13 mouse cellular contexts compared by ENCODE assay signal in genomic region chr17:34439795-34440194, GRCm38 (mm10). TPM values are rescaled to one million over a fixed set of nuclear protein-coding genes. Genes with fewer than 3 reads are reported as not detected.
DNase-seq lines count a peak whose midpoint lies in the region; ATAC-seq and TF ChIP-seq lines count a peak whose summit lies in the region.
"Had no signal": no experiment of that assay in that cellular context is flagged by ENCODE, and none has a peak within 500 bp of the region (broad histone marks: within the 10 kb centered on the region; RNA-seq: fewer than 3 reads in every experiment).

No protein-coding gene starts in this region.

- peak; percentile 57 for TF ChIP-seq CTCF in heart, postnatal 0 days (IDR thresholded peaks at IDR 0.05; ENCODE audit: low read depth)
- TF ChIP-seq CTCF in cortical plate, adult 2 months (IDR thresholded peaks at IDR 0.05; ENCODE audit: extremely low read depth, insufficient read depth, low read length): peak; percentile 37; the same call in 1 of the 2 replicates
- peak; percentile 84 for TF ChIP-seq CTCF in stomach, postnatal 0 days (IDR thresholded peaks at IDR 0.05; ENCODE audit: low read depth)

- no peak overlapping the region for H3K4me3 ChIP-seq in heart, postnatal 0 days (ENCODE audit: low read depth, low read length)
- H3K4me3 ChIP-seq in heart, embryonic 10.5 days: no peak overlapping the region
- H3K4me3 ChIP-seq in midbrain, embryonic 14.5 days (replicated peaks; ENCODE audit: low read depth, low read length): no peak overlapping the region
- no peak overlapping the region for H3K4me3 ChIP-seq in midbrain, embryonic 15.5 days
- H3K4me3 ChIP-seq in cortical plate, adult 2 months (ENCODE audit: insufficient read depth, low read length): no peak overlapping the region
- H3K4me3 ChIP-seq in stomach, postnatal 0 days (ENCODE audit: low read depth, low read length): no peak overlapping the region
- H3K4me3 ChIP-seq: forebrain, embryonic 10.5 days; megakaryocyte, embryonic 14.5 days had no signal

- no peaks in the 10 kb centered on the region for H3K9me3 ChIP-seq in heart, postnatal 0 days (replicated peaks; ENCODE audit: control insufficient read depth, low read length)
- peaks cover 4% of the 10 kb centered on the region; the same call in 1 of the 2 replicates for H3K9me3 ChIP-seq in heart, embryonic 10.5 days
- H3K9me3 ChIP-seq in midbrain, embryonic 14.5 days (ENCODE audit: control insufficient read depth, low read length): no peaks in the 10 kb centered on the region
- H3K9me3 ChIP-seq in midbrain, embryonic 15.5 days: no peaks in the 10 kb centered on the region
- H3K9me3 ChIP-seq in stomach, postnatal 0 days (ENCODE audit: control insufficient read depth, low read length): no peaks in the 10 kb centered on the region

- no peak overlapping the region for H3K4me2 ChIP-seq in heart, postnatal 0 days (ENCODE audit: low read depth, low read length)
- H3K4me2 ChIP-seq in midbrain, embryonic 14.5 days (ENCODE audit: low read length): no peak overlapping the region
- H3K4me2 ChIP-seq in midbrain, embryonic 15.5 days: no peak overlapping the region
- no peak overlapping the region for H3K4me2 ChIP-seq in stomach, postnatal 0 days (replicated peaks; ENCODE audit: low read depth)

- H3K36me3 ChIP-seq in heart, postnatal 0 days (replicated peaks; ENCODE audit: control insufficient read depth, insufficient read depth, low read length): no peaks in the 10 kb centered on the region
- no peaks in the 10 kb centered on the region for H3K36me3 ChIP-seq in heart, embryonic 10.5 days
- no peaks in the 10 kb centered on the region for H3K36me3 ChIP-seq in midbrain, embryonic 14.5 days (ENCODE audit: control insufficient read depth, insufficient read depth, low read length)
- no peaks in the 10 kb centered on the region for H3K36me3 ChIP-seq in midbrain, embryonic 15.5 days (replicated peaks)
- no peaks in the 10 kb centered on the region for H3K36me3 ChIP-seq in stomach, postnatal 0 days (ENCODE audit: control insufficient read depth, insufficient read depth, low read length)
- H3K36me3 ChIP-seq: forebrain, embryonic 10.5 days had no signal

- no peak overlapping the region for H3K9ac ChIP-seq in heart, postnatal 0 days (replicated peaks; ENCODE audit: low read depth, low read length)
- no peak overlapping the region for H3K9ac ChIP-seq in midbrain, embryonic 14.5 days (replicated peaks; ENCODE audit: low read length)
- no peak overlapping the region for H3K9ac ChIP-seq in midbrain, embryonic 15.5 days
- no peak overlapping the region for H3K9ac ChIP-seq in stomach, postnatal 0 days (ENCODE audit: low read length)

- peak; percentile 50 for DNase-seq in heart, postnatal 0 days (ENCODE audit: low spot score)
- DNase-seq in heart, embryonic 10.5 days (ENCODE audit: low spot score): no peak
- DNase-seq in midbrain, embryonic 14.5 days: peak; percentile 77
- DNase-seq in stomach, postnatal 0 days (ENCODE audit: low spot score): no peak
- DNase-seq in thymus, postnatal 36 days: no peak
- no peak for DNase-seq in urinary bladder, postnatal 14 days (ENCODE audit: low spot score)
- DNase-seq: right cerebral cortex, postnatal 4 days had no signal

- TF ChIP-seq POLR2A in cortical plate, adult 2 months (IDR thresholded peaks at IDR 0.05; ENCODE audit: extremely low read depth, insufficient read depth, low read length): no peak

- H3K27ac ChIP-seq in heart, postnatal 0 days (ENCODE audit: low read depth): no peak overlapping the region
- H3K27ac ChIP-seq in heart, embryonic 10.5 days: no peak overlapping the region
- H3K27ac ChIP-seq in midbrain, embryonic 14.5 days (replicated peaks; ENCODE audit: low read depth, low read length): no peak overlapping the region
- H3K27ac ChIP-seq in midbrain, embryonic 15.5 days: no peak overlapping the region
- no peak overlapping the region for H3K27ac ChIP-seq in cortical plate, adult 2 months (ENCODE audit: insufficient read depth, low read length)
- no peak overlapping the region for H3K27ac ChIP-seq in stomach, postnatal 0 days (replicated peaks)
- H3K27ac ChIP-seq: forebrain, embryonic 10.5 days had no signal

- no peak for ATAC-seq in heart, postnatal 0 days (ENCODE audit: insufficient read depth, low read depth)
- ATAC-seq in midbrain, embryonic 14.5 days (ENCODE audit: low FRiP score, low TSS enrichment): no peak
- no peak for ATAC-seq in midbrain, embryonic 15.5 days (replicated peaks)
- ATAC-seq in stomach, postnatal 0 days (ENCODE audit: low FRiP score, low TSS enrichment): 0 out of 2 replicates have a peak, but pooled peaks have one; percentile 34

- no peaks in the 10 kb centered on the region for H3K27me3 ChIP-seq in heart, postnatal 0 days (ENCODE audit: control insufficient read depth, insufficient read depth, low read length)
- H3K27me3 ChIP-seq in heart, embryonic 10.5 days (ENCODE audit: insufficient read depth, poor library complexity, severe bottlenecking): no peaks in the 10 kb centered on the region
- no peaks in the 10 kb centered on the region for H3K27me3 ChIP-seq in midbrain, embryonic 14.5 days (ENCODE audit: control insufficient read depth, insufficient read depth, low read length)
- H3K27me3 ChIP-seq in midbrain, embryonic 15.5 days (replicated peaks): no peaks in the 10 kb centered on the region
- no peaks in the 10 kb centered on the region for H3K27me3 ChIP-seq in stomach, postnatal 0 days (ENCODE audit: control insufficient read depth, insufficient read depth, low read length)

- 44% methylated on average over 3 of the region's 3 CpGs for WGBS in heart, postnatal 0 days
- WGBS in heart, embryonic 10.5 days: 50% methylated on average over 3 of the region's 3 CpGs
- 47% methylated on average over 3 of the region's 3 CpGs for WGBS in midbrain, embryonic 14.5 days
- WGBS in midbrain, embryonic 15.5 days: 50% methylated on average over 3 of the region's 3 CpGs
- WGBS in stomach, postnatal 0 days: 34% methylated on average over 3 of the region's 3 CpGs

- no peaks in the 10 kb centered on the region for H3K4me1 ChIP-seq in heart, postnatal 0 days (ENCODE audit: control insufficient read depth, insufficient read depth)
- H3K4me1 ChIP-seq in heart, embryonic 10.5 days: no peaks in the 10 kb centered on the region
- no peaks in the 10 kb centered on the region for H3K4me1 ChIP-seq in midbrain, embryonic 14.5 days (ENCODE audit: control insufficient read depth, insufficient read depth, low read length)
- H3K4me1 ChIP-seq in midbrain, embryonic 15.5 days: no peaks in the 10 kb centered on the region
- H3K4me1 ChIP-seq in cortical plate, adult 2 months (ENCODE audit: control insufficient read depth, insufficient read depth, low read length): peaks cover 4% of the 10 kb centered on the region; the same call in 1 of the 2 replicates
- H3K4me1 ChIP-seq in stomach, postnatal 0 days (replicated peaks; ENCODE audit: control insufficient read depth, insufficient read depth): no peaks in the 10 kb centered on the region
- H3K4me1 ChIP-seq: forebrain, embryonic 10.5 days had no signal

- no peak for TF ChIP-seq EP300 in heart, postnatal 0 days (IDR thresholded peaks at IDR 0.05; ENCODE audit: low read depth)
- no peak for TF ChIP-seq EP300 in stomach, postnatal 0 days (optimal IDR thresholded peaks at IDR 0.05)

RNA-seq across cellular contexts. Expression of gene Btnl4, which starts 37.3 kb away (rescaled TPM):
- not detected in 2 replicates for total RNA-seq in heart, postnatal 0 days (2014; rRNA removed; ENCODE audit: low replicate concordance)
- polyA plus RNA-seq in heart, postnatal 0 days (2015; fragmentation: Nextera tagmentation; extraction: Ambion mirVana): not detected in 2 replicates
- not detected in 2 replicates for polyA plus RNA-seq in heart, embryonic 10.5 days (2016; fragmentation: Nextera tagmentation; extraction: Ambion mirVana)
- not detected in 2 replicates for polyA plus RNA-seq in midbrain, embryonic 14.5 days (2014; fragmentation: Nextera tagmentation; extraction: Ambion mirVana)
- not detected in 2 replicates for polyA plus RNA-seq in midbrain, embryonic 15.5 days (2015; fragmentation: Nextera tagmentation; extraction: Ambion mirVana)
- not detected in 2 replicates for polyA plus RNA-seq in cortical plate, adult 2 months (2012; rRNA removed)
- polyA plus RNA-seq in stomach, postnatal 0 days (2015; fragmentation: Nextera tagmentation; extraction: Ambion mirVana): 4.7 and 5.0 TPM in 2 replicates
- total RNA-seq: adrenal gland, adult 18-20 months had no signal
- polyA plus RNA-seq: forebrain, embryonic 10.5 days; kidney, embryonic 14.5 days had no signal

RNA-seq across cellular contexts. Expression of gene BC051142, which starts 41.2 kb away (rescaled TPM):
- total RNA-seq in heart, postnatal 0 days (2014; rRNA removed; ENCODE audit: low replicate concordance): not detected in 2 replicates
- polyA plus RNA-seq in heart, postnatal 0 days (2015; fragmentation: Nextera tagmentation; extraction: Ambion mirVana): 0.41 and 0.62 TPM in 2 replicates
- 0.14 and 0.15 TPM in 2 replicates for polyA plus RNA-seq in heart, embryonic 10.5 days (2016; fragmentation: Nextera tagmentation; extraction: Ambion mirVana)
- polyA plus RNA-seq in midbrain, embryonic 14.5 days (2014; fragmentation: Nextera tagmentation; extraction: Ambion mirVana): 5.8 and 6.2 TPM in 2 replicates
- polyA plus RNA-seq in midbrain, embryonic 15.5 days (2015; fragmentation: Nextera tagmentation; extraction: Ambion mirVana): 5.8 and 7.1 TPM in 2 replicates
- polyA plus RNA-seq in cortical plate, adult 2 months (2012; rRNA removed): 7.4 and 8.7 TPM in 2 replicates
- polyA plus RNA-seq in stomach, postnatal 0 days (2015; fragmentation: Nextera tagmentation; extraction: Ambion mirVana): 0.59 and 0.86 TPM in 2 replicates

Comparison
In these comparisons a context has a peak if more than half of its experiments do, and no peak if none do; other contexts are left out.
1. DNase-seq: peak in heart, postnatal 0 days (single experiment) and midbrain, embryonic 14.5 days (single experiment); none in heart, embryonic 10.5 days (single experiment), stomach, postnatal 0 days (single experiment), thymus, postnatal 36 days (0 of 2) and urinary bladder, postnatal 14 days (single experiment).
2. Peak in every context shown above with its lines, with median percentiles within 50 percentile points of each other: CTCF ChIP-seq.